Mouse (Mus musculus) bone marrow, adult 2 months (tissue): ENCODE measurements around the gene Pbx2.

ENCODE experiments used
- CTCF ChIP-seq: fragments of 200-500 bp; IDR thresholded peaks from 2 replicates; pipeline ENCODE4 v1.5.1; 2011; ENCODE audit warnings: low read length, control low read depth; ENCODE audit not compliant: control insufficient read depth, insufficient read depth
- POLR2A ChIP-seq: fragments of 200-500 bp; IDR thresholded peaks from 2 replicates; pipeline ENCODE4 v1.6.1; 2011; ENCODE audit warnings: low read depth, mild to moderate bottlenecking, control low read depth, low read length, borderline replicate concordance; ENCODE audit not compliant: control insufficient read depth

DNA sequence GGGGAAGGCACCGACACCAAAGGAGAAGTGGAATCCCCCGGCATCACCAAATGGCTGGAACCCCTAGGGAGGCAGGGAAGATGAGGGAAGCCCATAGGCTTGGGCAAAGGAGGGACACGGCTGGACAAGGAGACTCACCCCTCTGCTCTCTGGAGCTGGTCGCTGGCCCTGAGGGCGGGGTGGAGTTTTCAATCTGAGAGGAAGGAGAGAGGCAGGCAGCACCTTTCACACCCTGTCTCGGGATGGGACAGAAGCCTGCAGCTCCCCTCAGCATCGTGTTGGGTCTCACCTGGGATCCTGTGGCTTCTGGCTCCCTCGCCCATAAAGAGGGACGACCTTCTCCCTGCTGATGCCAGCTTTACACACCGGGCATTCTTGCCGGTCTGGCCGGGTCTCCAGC is 10.7 kb downstream of the Pbx2 start:
- no peak for TF ChIP-seq POLR2A
- no peak for TF ChIP-seq CTCF
